Mouse (Mus musculus): ENCODE measurements at regions not wholly inside any gene's neighbourhood (a gene's known extent, or its start where the extent isn't known, plus 50 kb on each side); places are given as distances from the start of the nearest gene placed in this dataset.

- TF ChIP-seq POLR2A (IDR thresholded peaks at IDR 0.05; ENCODE audit: insufficient read length, low read depth) (no peak), MAX (IDR thresholded peaks at IDR 0.05; ENCODE audit: low read depth) (no peak)
Observed at GRCm38 (mm10) chr13:112188313-112188712, 99.9 kb upstream of the Ankrd55 start.

All from myocyte (in vitro differentiated cells).